Mouse (Mus musculus): ENCODE results near the gene Lrrc71.

DNA sequence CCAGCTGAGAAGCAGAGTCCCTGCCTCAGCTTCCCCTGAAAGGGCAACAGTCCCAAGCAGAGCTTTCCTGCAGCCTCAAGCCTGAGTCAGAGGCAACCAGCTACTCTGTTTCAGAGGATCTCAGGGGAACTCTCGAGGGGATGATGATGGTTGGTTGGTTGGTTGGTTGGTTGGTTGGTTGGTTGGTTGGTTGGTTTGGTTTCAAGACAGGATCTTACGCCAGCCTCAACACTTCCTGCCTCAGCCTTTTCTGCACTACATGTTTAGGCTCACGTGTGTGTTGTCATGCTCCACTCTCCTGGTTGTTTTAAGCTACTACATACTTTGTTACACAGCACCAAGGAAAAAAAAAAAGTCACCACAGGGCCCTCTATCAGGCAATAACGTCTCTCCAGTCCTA lies 4.5 kb downstream of the Lrrc71 start:
- TF ChIP-seq CTCF (IDR thresholded peaks at IDR 0.05; ENCODE audit: control insufficient read depth, insufficient read depth, insufficient read length) (no peak), MAX (IDR thresholded peaks at IDR 0.05) (no peak), USF1 (IDR thresholded peaks at IDR 0.05; ENCODE audit: low read depth) (no peak), MYOD1 (IDR thresholded peaks at IDR 0.05; ENCODE audit: control insufficient read depth, insufficient read length, low read depth) (no peak), CEBPB (IDR thresholded peaks at IDR 0.05; ENCODE audit: low read depth) (no peak), MYOG (IDR thresholded peaks at IDR 0.05; ENCODE audit: control insufficient read depth, extremely low read depth, insufficient read length) (no peak), FOSL1 (IDR thresholded peaks at IDR 0.05; ENCODE audit: insufficient read depth, low read length, poor library complexity, severe bottlenecking) (no peak)

Data from C2C12 (cell line).